Mouse (Mus musculus): Measurements from ENCODE around the gene Btbd9.

DNA sequence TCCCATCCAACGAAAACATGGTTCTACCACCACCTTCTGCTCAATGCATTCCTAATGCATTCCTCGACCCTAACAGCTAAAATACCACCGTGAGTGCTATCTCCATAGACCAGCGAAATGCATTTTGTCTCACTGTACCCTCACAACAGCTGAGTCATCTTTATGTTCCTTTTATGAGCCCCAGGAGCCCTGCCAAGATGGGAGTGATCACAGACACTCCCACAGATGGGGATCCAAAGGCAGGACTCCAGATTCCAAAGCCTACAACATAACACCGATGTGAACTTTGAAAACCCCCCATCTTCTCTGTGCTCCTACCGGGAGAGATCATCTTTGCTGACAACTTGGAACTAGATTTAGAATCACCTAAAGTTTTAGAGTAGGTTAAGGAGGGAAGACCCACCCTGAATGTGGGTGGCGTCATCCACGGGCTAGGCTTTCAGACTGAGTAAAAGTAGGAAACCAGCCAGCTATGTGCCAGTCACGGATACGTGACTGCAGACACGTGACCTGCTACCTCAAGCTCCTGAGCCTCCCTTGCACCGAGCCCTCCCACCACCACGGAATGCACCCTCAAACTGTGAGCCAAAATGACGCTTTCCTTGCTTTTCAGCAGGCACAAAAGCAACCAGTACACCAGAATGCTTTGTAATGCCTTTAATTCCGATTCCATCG is 33.2 kb upstream of the Btbd9 start:
- no peak for TF ChIP-seq CTCF (IDR thresholded peaks at IDR 0.05; ENCODE audit: control insufficient read depth, insufficient read depth, low read length)
- TF ChIP-seq POLR2A (IDR thresholded peaks at IDR 0.05; ENCODE audit: borderline replicate concordance, control insufficient read depth, low read depth, low read length): no peak
